Mouse (Mus musculus): ENCODE results near the gene Tshz2. TPM values are rescaled to one million over a fixed set of nuclear protein-coding genes. Genes with fewer than 3 reads are reported as not detected.

The Tshz2 gene
- polyA plus RNA-seq, 1 experiment from 2014 or later = 32.0 TPM

DNA sequence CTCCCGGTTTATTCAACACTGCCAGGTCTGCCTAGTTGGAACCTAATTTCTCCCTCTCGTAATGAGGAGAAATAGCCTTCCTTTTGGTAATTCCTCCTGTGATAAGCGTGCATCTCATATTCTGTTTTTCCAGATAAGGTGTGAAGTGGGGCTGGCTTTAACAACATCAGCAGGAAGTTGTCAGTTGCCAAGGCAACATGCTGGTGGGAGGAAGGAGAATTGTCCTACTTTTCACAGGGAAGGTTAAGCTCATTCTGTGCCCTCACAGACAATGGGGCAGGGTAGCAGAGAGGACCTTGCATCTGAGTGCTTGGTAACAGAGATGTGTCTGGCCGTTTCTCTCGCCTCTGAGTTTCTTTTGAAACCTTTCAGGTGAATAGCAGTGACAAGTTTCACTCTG, 47.1 kb downstream of the Tshz2 start:
- no peaks in the 10 kb centered on the region for H3K9me3 ChIP-seq (ENCODE audit: control insufficient read depth, low read length)
- WGBS = 37% methylated on average over 5 of the region's 5 CpGs
- H3K36me3 ChIP-seq (ENCODE audit: control insufficient read depth, insufficient read depth, low read length) = no peaks in the 10 kb centered on the region
- H3K4me2 ChIP-seq (ENCODE audit: low read length) = no peak overlapping the region
- no peak overlapping the region for H3K27ac ChIP-seq (ENCODE audit: low read depth, low read length)
- peaks cover 23% of the 10 kb centered on the region; the same call in 1 of the 2 replicates for H3K4me1 ChIP-seq (ENCODE audit: control insufficient read depth, insufficient read depth, low read depth, low read length)
- H3K4me3 ChIP-seq (ENCODE audit: low read length) = no peak overlapping the region
- H3K27me3 ChIP-seq (replicated peaks; ENCODE audit: control insufficient read depth, insufficient read depth, low read length) = no peaks in the 10 kb centered on the region
- H3K9ac ChIP-seq (ENCODE audit: low read depth, low read length) = 0 out of 2 replicates have a peak overlapping the region, but pooled peaks have one; percentile 8
- ATAC-seq = no peak

GRCm38 (mm10) chr2:169685260-169685659, 52.4 kb downstream of the Tshz2 start:
- no peaks in the 10 kb centered on the region for H3K36me3 ChIP-seq (ENCODE audit: control insufficient read depth, insufficient read depth, low read length)
- H3K9me3 ChIP-seq (ENCODE audit: control insufficient read depth, low read length) = no peaks in the 10 kb centered on the region
- no peak for ATAC-seq
- no peak overlapping the region for H3K4me2 ChIP-seq (ENCODE audit: low read length)
- 44% methylated on average over 5 of the region's 5 CpGs for WGBS
- H3K4me1 ChIP-seq (ENCODE audit: control insufficient read depth, insufficient read depth, low read depth, low read length) = peaks cover 11% of the 10 kb centered on the region; the same call in 1 of the 2 replicates
- no peaks in the 10 kb centered on the region for H3K27me3 ChIP-seq (replicated peaks; ENCODE audit: control insufficient read depth, insufficient read depth, low read length)
- no peak overlapping the region for H3K9ac ChIP-seq (ENCODE audit: low read depth, low read length)
- no peak overlapping the region for H3K27ac ChIP-seq (ENCODE audit: low read depth, low read length)
- H3K4me3 ChIP-seq (ENCODE audit: low read length) = no peak overlapping the region

GRCm38 (mm10) chr2:169685747-169686146, 52.9 kb downstream of the Tshz2 start:
- H3K27ac ChIP-seq (ENCODE audit: low read depth, low read length) = no peak overlapping the region
- no peaks in the 10 kb centered on the region for H3K36me3 ChIP-seq (ENCODE audit: control insufficient read depth, insufficient read depth, low read length)
- H3K9ac ChIP-seq (ENCODE audit: low read depth, low read length) = no peak overlapping the region
- peaks cover 7% of the 10 kb centered on the region; the same call in 1 of the 2 replicates for H3K4me1 ChIP-seq (ENCODE audit: control insufficient read depth, insufficient read depth, low read depth, low read length)
- H3K4me3 ChIP-seq (ENCODE audit: low read length) = no peak overlapping the region
- 71% methylated on average over 7 of the region's 7 CpGs for WGBS
- no peak overlapping the region for H3K4me2 ChIP-seq (ENCODE audit: low read length)
- no peaks in the 10 kb centered on the region for H3K27me3 ChIP-seq (replicated peaks; ENCODE audit: control insufficient read depth, insufficient read depth, low read length)
- no peaks in the 10 kb centered on the region for H3K9me3 ChIP-seq (ENCODE audit: control insufficient read depth, low read length)
- no peak for ATAC-seq

DNA sequence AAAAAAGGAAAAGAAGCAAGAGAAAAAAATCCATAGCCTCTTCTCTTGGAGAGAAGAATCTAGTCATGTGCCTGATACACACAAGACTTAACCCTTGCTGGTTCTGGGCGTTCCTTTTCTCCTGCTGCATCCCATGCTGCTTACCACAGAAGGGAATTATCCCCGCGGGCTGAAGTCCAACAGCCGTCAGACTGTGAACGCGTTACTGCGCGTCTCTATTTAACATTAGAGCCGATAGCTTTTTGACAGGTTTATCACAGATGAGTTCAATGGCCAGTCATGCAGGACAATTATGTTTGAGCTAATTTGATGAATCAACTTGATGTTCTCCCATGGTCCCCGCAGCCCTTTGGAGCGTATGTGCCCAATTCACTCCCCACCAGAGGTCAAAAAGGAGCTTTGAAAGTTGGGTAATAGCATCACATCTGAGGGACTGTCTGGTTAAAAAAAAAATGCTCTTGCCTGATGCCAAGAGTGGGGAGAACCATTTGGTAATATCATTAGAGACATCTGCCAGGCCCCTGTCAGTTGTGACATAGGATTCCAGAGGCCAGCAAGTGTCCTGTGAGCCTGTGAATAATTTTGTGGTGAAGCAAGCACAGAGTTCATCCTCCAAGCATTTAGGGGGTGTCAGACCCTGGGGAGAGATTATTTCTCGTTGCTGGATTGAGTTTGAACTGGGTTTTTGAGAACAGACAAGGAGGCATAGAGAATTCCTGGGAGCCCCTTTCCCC, 54.1 kb downstream of the Tshz2 start:
- Histone ChIP-seq H3K36me3 (ENCODE audit: control insufficient read depth, insufficient read depth, low read length) (no peaks in the 10 kb centered on the region), H3K4me1 (ENCODE audit: control insufficient read depth, insufficient read depth, low read depth, low read length) (peaks cover 7% of the 10 kb centered on the region; the same call in 1 of the 2 replicates), H3K4me3 (ENCODE audit: low read length) (no peak overlapping the region), H3K27me3 (replicated peaks; ENCODE audit: control insufficient read depth, insufficient read depth, low read length) (no peaks in the 10 kb centered on the region), H3K4me2 (ENCODE audit: low read length) (no peak overlapping the region), H3K9me3 (ENCODE audit: control insufficient read depth, low read length) (no peaks in the 10 kb centered on the region), H3K27ac (ENCODE audit: low read depth, low read length) (no peak overlapping the region), H3K9ac (ENCODE audit: low read depth, low read length) (no peak overlapping the region)
- no peak; the same call in 1 of the 2 replicates for ATAC-seq
- 50% methylated on average over 12 of the region's 12 CpGs for WGBS

GRCm38 (mm10) chr2:169690054-169690453, 57.2 kb downstream of the Tshz2 start:
- no peak overlapping the region for H3K27ac ChIP-seq (ENCODE audit: low read depth, low read length)
- peaks cover 5% of the 10 kb centered on the region for H3K4me1 ChIP-seq (ENCODE audit: control insufficient read depth, insufficient read depth, low read depth, low read length)
- WGBS = 80% methylated on average over 2 of the region's 2 CpGs
- ATAC-seq = no peak
- no peak overlapping the region for H3K4me2 ChIP-seq (ENCODE audit: low read length)
- H3K27me3 ChIP-seq (replicated peaks; ENCODE audit: control insufficient read depth, insufficient read depth, low read length) = no peaks in the 10 kb centered on the region
- H3K36me3 ChIP-seq (ENCODE audit: control insufficient read depth, insufficient read depth, low read length) = no peaks in the 10 kb centered on the region
- no peak overlapping the region for H3K9ac ChIP-seq (ENCODE audit: low read depth, low read length)
- no peaks in the 10 kb centered on the region for H3K9me3 ChIP-seq (ENCODE audit: control insufficient read depth, low read length)
- H3K4me3 ChIP-seq (ENCODE audit: low read length) = no peak overlapping the region

- Histone ChIP-seq H3K9ac (ENCODE audit: low read depth, low read length) (no peak overlapping the region), H3K27me3 (replicated peaks; ENCODE audit: control insufficient read depth, insufficient read depth, low read length) (no peaks in the 10 kb centered on the region), H3K36me3 (ENCODE audit: control insufficient read depth, insufficient read depth, low read length) (no peaks in the 10 kb centered on the region), H3K27ac (ENCODE audit: low read depth, low read length) (no peak overlapping the region), H3K4me2 (ENCODE audit: low read length) (no peak overlapping the region), H3K4me3 (ENCODE audit: low read length) (no peak overlapping the region), H3K4me1 (ENCODE audit: control insufficient read depth, insufficient read depth, low read depth, low read length) (peaks cover 4% of the 10 kb centered on the region), H3K9me3 (ENCODE audit: control insufficient read depth, low read length) (no peaks in the 10 kb centered on the region)
- ATAC-seq = no peak
- 94% methylated on average over 9 of the region's 9 CpGs for WGBS
Measured at GRCm38 (mm10) chr2:169694494-169694893, 61.7 kb downstream of the Tshz2 start.

DNA sequence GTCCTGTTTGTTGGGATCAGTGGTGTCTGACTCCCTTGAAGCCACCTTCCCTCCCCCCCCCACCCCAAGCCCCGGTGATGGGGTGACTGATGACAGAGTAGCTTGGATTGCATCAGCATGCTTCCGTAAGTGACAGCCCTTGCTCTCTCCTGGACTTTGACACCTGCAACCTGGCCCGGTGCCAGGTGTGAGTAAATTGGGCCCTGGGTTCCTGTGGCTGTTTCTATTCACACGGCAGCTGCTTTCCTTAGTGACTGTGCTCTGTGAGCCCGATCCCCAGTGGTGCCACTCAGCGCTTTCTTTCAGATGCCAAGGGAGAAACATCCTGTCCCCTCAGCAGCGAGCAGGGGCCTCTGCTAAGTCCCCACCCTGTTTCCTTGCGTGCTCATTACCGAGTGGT, 62.2 kb downstream of the Tshz2 start:
- Histone ChIP-seq H3K4me1 (ENCODE audit: control insufficient read depth, insufficient read depth, low read depth, low read length) (peaks cover 4% of the 10 kb centered on the region), H3K9ac (ENCODE audit: low read depth, low read length) (no peak overlapping the region), H3K27me3 (replicated peaks; ENCODE audit: control insufficient read depth, insufficient read depth, low read length) (no peaks in the 10 kb centered on the region), H3K4me2 (ENCODE audit: low read length) (no peak overlapping the region), H3K9me3 (ENCODE audit: control insufficient read depth, low read length) (no peaks in the 10 kb centered on the region), H3K36me3 (ENCODE audit: control insufficient read depth, insufficient read depth, low read length) (no peaks in the 10 kb centered on the region), H3K27ac (ENCODE audit: low read depth, low read length) (no peak overlapping the region), H3K4me3 (ENCODE audit: low read length) (no peak overlapping the region)
- ATAC-seq = no peak
- WGBS = 47% methylated on average over 9 of the region's 9 CpGs

DNA sequence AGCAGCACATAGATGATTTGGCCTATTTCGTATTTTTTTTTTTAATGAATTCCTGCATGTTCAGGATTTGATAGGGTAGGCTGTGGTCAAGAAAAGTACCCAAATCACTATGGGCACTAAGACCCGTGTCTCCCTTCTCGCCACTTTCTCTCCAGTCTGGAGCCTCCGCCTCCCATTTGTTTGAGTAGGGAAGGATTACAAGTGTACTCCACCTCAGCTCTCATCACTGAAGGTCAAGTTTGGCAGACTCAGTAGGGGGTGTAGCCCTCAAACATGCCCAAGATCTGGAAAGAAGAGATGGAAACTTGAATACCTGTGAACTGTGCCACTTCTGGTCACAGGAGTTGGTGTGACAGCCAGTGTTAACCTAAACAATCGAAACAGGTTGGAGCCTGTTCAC, 66.3 kb downstream of the Tshz2 start:
- H3K4me3 ChIP-seq (ENCODE audit: low read length) = no peak overlapping the region
- no peak overlapping the region for H3K27ac ChIP-seq (ENCODE audit: low read depth, low read length)
- H3K4me2 ChIP-seq (ENCODE audit: low read length) = no peak overlapping the region
- peaks cover 4% of the 10 kb centered on the region for H3K4me1 ChIP-seq (ENCODE audit: control insufficient read depth, insufficient read depth, low read depth, low read length)
- no peaks in the 10 kb centered on the region for H3K36me3 ChIP-seq (ENCODE audit: control insufficient read depth, insufficient read depth, low read length)
- 95% methylated on average over 5 of the region's 5 CpGs for WGBS
- H3K9me3 ChIP-seq (ENCODE audit: control insufficient read depth, low read length) = no peaks in the 10 kb centered on the region
- H3K27me3 ChIP-seq (replicated peaks; ENCODE audit: control insufficient read depth, insufficient read depth, low read length) = no peaks in the 10 kb centered on the region
- no peak for ATAC-seq
- no peak overlapping the region for H3K9ac ChIP-seq (ENCODE audit: low read depth, low read length)

GRCm38 (mm10) chr2:169699862-169700511, 67.2 kb downstream of the Tshz2 start:
- WGBS = 83% methylated on average over 7 of the region's 7 CpGs
- no peaks in the 10 kb centered on the region for H3K27me3 ChIP-seq (replicated peaks; ENCODE audit: control insufficient read depth, insufficient read depth, low read length)
- peaks cover 2% of the 10 kb centered on the region for H3K4me1 ChIP-seq (ENCODE audit: control insufficient read depth, insufficient read depth, low read depth, low read length)
- H3K27ac ChIP-seq (ENCODE audit: low read depth, low read length) = no peak overlapping the region
- no peak overlapping the region for H3K4me3 ChIP-seq (ENCODE audit: low read length)
- ATAC-seq = no peak
- no peaks in the 10 kb centered on the region for H3K36me3 ChIP-seq (ENCODE audit: control insufficient read depth, insufficient read depth, low read length)
- no peak overlapping the region for H3K4me2 ChIP-seq (ENCODE audit: low read length)
- H3K9ac ChIP-seq (ENCODE audit: low read depth, low read length) = no peak overlapping the region
- H3K9me3 ChIP-seq (ENCODE audit: control insufficient read depth, low read length) = no peaks in the 10 kb centered on the region
